Comparison of ENCODE assay signal across 8 mouse cellular contexts in the genomic region with DNA sequence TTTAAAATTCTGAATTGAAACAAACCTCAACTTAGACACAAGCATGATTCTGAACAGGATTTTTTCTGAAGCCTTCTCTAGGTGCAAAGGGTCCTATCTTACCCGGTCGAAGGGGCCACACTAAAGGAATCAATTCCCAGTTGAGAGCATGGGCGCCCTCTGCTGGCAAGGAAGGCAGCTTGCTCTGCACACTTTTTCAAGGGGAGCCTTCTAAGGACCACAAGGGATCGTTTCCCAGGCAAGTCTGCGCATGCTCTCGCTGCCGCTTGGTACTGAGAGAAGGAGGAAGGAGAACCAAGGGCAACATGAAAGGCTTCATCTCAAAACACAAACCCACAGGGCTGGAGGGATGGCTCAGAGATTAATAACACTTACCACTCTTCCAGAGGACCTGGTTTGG. TPM values are rescaled to one million over a fixed set of nuclear protein-coding genes. Genes with fewer than 3 reads are reported as not detected.
DNase-seq lines count a peak whose midpoint lies in the region; ATAC-seq lines count a peak whose summit lies in the region.

No protein-coding gene starts in this region.

- H3K9me3 ChIP-seq in forebrain, embryonic 14.5 days (replicated peaks; ENCODE audit: control insufficient read depth, low read length): no peaks in the 10 kb centered on the region
- H3K9me3 ChIP-seq in intestine, embryonic 16.5 days (ENCODE audit: control insufficient read depth, low read length): no peaks in the 10 kb centered on the region
- H3K9me3 ChIP-seq in midbrain, embryonic 14.5 days (ENCODE audit: control insufficient read depth, low read length): no peaks in the 10 kb centered on the region

- H3K4me2 ChIP-seq in forebrain, embryonic 14.5 days (ENCODE audit: low read length): no peak overlapping the region
- no peak overlapping the region for H3K4me2 ChIP-seq in intestine, embryonic 16.5 days (ENCODE audit: low read depth, low read length)
- H3K4me2 ChIP-seq in midbrain, embryonic 14.5 days (ENCODE audit: low read length): no peak overlapping the region

- no peaks in the 10 kb centered on the region for H3K4me1 ChIP-seq in forebrain, embryonic 14.5 days (ENCODE audit: control insufficient read depth, insufficient read depth, low read length)
- H3K4me1 ChIP-seq in intestine, embryonic 16.5 days (ENCODE audit: control insufficient read depth, insufficient read depth, low read length): peaks cover 11% of the 10 kb centered on the region; the same call in 1 of the 2 replicates
- no peaks in the 10 kb centered on the region for H3K4me1 ChIP-seq in midbrain, embryonic 14.5 days (ENCODE audit: control insufficient read depth, insufficient read depth, low read length)

- peaks cover 23% of the 10 kb centered on the region for H3K36me3 ChIP-seq in forebrain, embryonic 14.5 days (ENCODE audit: control insufficient read depth, insufficient read depth, low read length)
- no peaks in the 10 kb centered on the region for H3K36me3 ChIP-seq in intestine, embryonic 16.5 days (ENCODE audit: control insufficient read depth, insufficient read depth, low read length)
- H3K36me3 ChIP-seq in midbrain, embryonic 14.5 days (ENCODE audit: control insufficient read depth, insufficient read depth, low read length): peaks cover 22% of the 10 kb centered on the region

- WGBS in forebrain, embryonic 14.5 days: 12% methylated on average over 7 of the region's 7 CpGs
- 16% methylated on average over 7 of the region's 7 CpGs for WGBS in intestine, embryonic 16.5 days
- WGBS in midbrain, embryonic 14.5 days: 12% methylated on average over 7 of the region's 7 CpGs

- intact Hi-C loops in left cerebral cortex, postnatal 10 days (cut with DNase I): loop anchor here (5.0 kb wide), 2 partner anchors 114 to 174 kb away; no protein-coding TSS in a partner anchor

- H3K27ac ChIP-seq in forebrain, embryonic 14.5 days (ENCODE audit: low read depth, low read length): no peak overlapping the region
- no peak overlapping the region; the same call in 1 of the 2 replicates for H3K27ac ChIP-seq in intestine, embryonic 16.5 days (ENCODE audit: low read length)
- H3K27ac ChIP-seq in midbrain, embryonic 14.5 days (replicated peaks; ENCODE audit: low read depth, low read length): no peak overlapping the region

- peak; percentile 27 for DNase-seq in spleen, adult 12 weeks (ENCODE audit: low spot score)
- DNase-seq in spleen, postnatal 36 days (ENCODE audit: low spot score in 2 of 2): no peak
- peak; percentile 4 for DNase-seq in c-Kit-negative CD71-positive TER-119-positive erythroid progenitor cells, embryonic 14.5 days (ENCODE audit: low read depth, low spot score)
- peak; percentile 88 for DNase-seq in forebrain, embryonic 14.5 days (ENCODE audit: low spot score)
- DNase-seq in left cerebral cortex, postnatal 10 days (ENCODE audit: extremely low spot score in 1 of 2, low spot score in 2 of 2): peak; percentile 66 to 83
- DNase-seq in midbrain, embryonic 14.5 days: peak; percentile 92
- DNase-seq in thymus, postnatal 36 days: peak; percentile 23 to 35

- no peaks in the 10 kb centered on the region for H3K27me3 ChIP-seq in forebrain, embryonic 14.5 days (replicated peaks; ENCODE audit: control insufficient read depth, insufficient read depth, low read length)
- H3K27me3 ChIP-seq in intestine, embryonic 16.5 days (replicated peaks; ENCODE audit: control insufficient read depth, insufficient read depth, low read length): no peaks in the 10 kb centered on the region
- H3K27me3 ChIP-seq in midbrain, embryonic 14.5 days (ENCODE audit: control insufficient read depth, insufficient read depth, low read length): no peaks in the 10 kb centered on the region

- no peak overlapping the region for H3K9ac ChIP-seq in forebrain, embryonic 14.5 days (ENCODE audit: low read length)
- H3K9ac ChIP-seq in intestine, embryonic 16.5 days (ENCODE audit: low read depth, low read length): no peak overlapping the region
- H3K9ac ChIP-seq in midbrain, embryonic 14.5 days (replicated peaks; ENCODE audit: low read length): no peak overlapping the region

- no peak overlapping the region for H3K4me3 ChIP-seq in forebrain, embryonic 14.5 days (ENCODE audit: low read depth, low read length)
- no peak overlapping the region for H3K4me3 ChIP-seq in intestine, embryonic 16.5 days (ENCODE audit: low read length)
- no peak overlapping the region for H3K4me3 ChIP-seq in midbrain, embryonic 14.5 days (replicated peaks; ENCODE audit: low read depth, low read length)

- ATAC-seq in forebrain, embryonic 14.5 days: peak; percentile 63; the same call in 1 of the 2 replicates
- ATAC-seq in intestine, embryonic 16.5 days: 0 out of 2 replicates have a peak, but pooled peaks have one; percentile 28
- peak; percentile 31; the same call in 1 of the 2 replicates for ATAC-seq in midbrain, embryonic 14.5 days (ENCODE audit: low FRiP score, low TSS enrichment)

RNA-seq across cellular contexts. Expression of a gene that starts 8.9 kb away (rescaled TPM):
- polyA plus RNA-seq in forebrain, embryonic 14.5 days (2014; fragmentation: Nextera tagmentation; extraction: Ambion mirVana): not detected in 2 replicates
- polyA plus RNA-seq in intestine, embryonic 16.5 days (2015; fragmentation: Nextera tagmentation; extraction: Ambion mirVana): 0.22 and 0.43 TPM in 2 replicates
- total RNA-seq in left cerebral cortex, postnatal 10 days (2021): not detected
- polyA plus RNA-seq in midbrain, embryonic 14.5 days (2014; fragmentation: Nextera tagmentation; extraction: Ambion mirVana): not detected in 2 replicates

RNA-seq across cellular contexts. Expression of a gene that starts 48.7 kb away (rescaled TPM):
- polyA plus RNA-seq in forebrain, embryonic 14.5 days (2014; fragmentation: Nextera tagmentation; extraction: Ambion mirVana): 0.23 TPM in 2 replicates
- 5.3 and 5.8 TPM in 2 replicates for polyA plus RNA-seq in intestine, embryonic 16.5 days (2015; fragmentation: Nextera tagmentation; extraction: Ambion mirVana)
- total RNA-seq in left cerebral cortex, postnatal 10 days (2021): under 1 TPM; 0.28 to 0.65 TPM
- polyA plus RNA-seq in midbrain, embryonic 14.5 days (2014; fragmentation: Nextera tagmentation; extraction: Ambion mirVana): 0.36 and 0.49 TPM in 2 replicates

Comparison
In these comparisons a context has a peak if more than half of its experiments do, and no peak if none do; other contexts are left out.
1. DNase-seq: peak in spleen, adult 12 weeks (single experiment), c-Kit-negative CD71-positive TER-119-positive erythroid progenitor cells, embryonic 14.5 days (single experiment), forebrain, embryonic 14.5 days (single experiment), left cerebral cortex, postnatal 10 days (2 of 2), midbrain, embryonic 14.5 days (single experiment) and thymus, postnatal 36 days (2 of 2); none in spleen, postnatal 36 days (0 of 2).
2. Peak in every context shown above with its lines, with median percentiles within 50 percentile points of each other: ATAC-seq.